Mouse (Mus musculus) liver, adult 2 months (tissue): ENCODE results near the gene Ube2j2. TPM values are rescaled to one million over a fixed set of nuclear protein-coding genes. Genes with fewer than 3 reads are reported as not detected.

Source experiments
- DNase-seq: peaks from one replicate; pipeline ENCODE4 v3.0.0-alpha.2; 2011; ENCODE audit warnings: low read depth, low spot score; ENCODE audit errors: extremely low read depth
- H3K27ac ChIP-seq: fragments of 200-500 bp; replicated peaks from 2 replicates; pipeline ENCODE4 v1.5.1; 2012; ENCODE audit warnings: low read depth, mild to moderate bottlenecking, control low read depth, inconsistent platforms, low read length; ENCODE audit not compliant: insufficient read depth
- H3K27me3 ChIP-seq: fragments of 200-500 bp; 2 replicates; pipeline ENCODE4 v1.6.1; 2012; ENCODE audit warnings: mild to moderate bottlenecking, moderate library complexity, low read length, inconsistent platforms; ENCODE audit not compliant: control insufficient read depth, insufficient read depth
- H3K36me3 ChIP-seq: fragments of 200-500 bp; 2 replicates; pipeline ENCODE4 v1.6.1; 2012; ENCODE audit warnings: low read length, inconsistent platforms; ENCODE audit not compliant: control insufficient read depth, insufficient read depth
- H3K4me1 ChIP-seq: fragments of 200-500 bp; 2 replicates; pipeline ENCODE4 v1.6.1; 2011; ENCODE audit warnings: low read length; ENCODE audit not compliant: control insufficient read depth, insufficient read depth
- H3K4me3 ChIP-seq: fragments of 200-500 bp; 2 replicates; pipeline ENCODE4 v1.5.1; 2011; ENCODE audit warnings: low read depth, mild to moderate bottlenecking, control low read depth, low read length, moderate library complexity; ENCODE audit not compliant: insufficient read depth
- H3K79me2 ChIP-seq: fragments of 200-500 bp; 2 replicates; pipeline ENCODE4 v1.6.1; 2012; ENCODE audit warnings: inconsistent platforms, mild to moderate bottlenecking, low read length, moderate library complexity; ENCODE audit not compliant: control insufficient read depth, insufficient read depth
- H3K9ac ChIP-seq: fragments of 200-500 bp; 2 replicates; pipeline ENCODE4 v1.6.1; 2012; ENCODE audit warnings: low read depth, mild to moderate bottlenecking, control low read depth, inconsistent platforms, low read length
- CTCF ChIP-seq: fragments of 200-500 bp; IDR thresholded peaks from 2 replicates; pipeline ENCODE4 v1.5.1; 2011; ENCODE audit warnings: low read depth, low read length, control low read depth
- POLR2A ChIP-seq: fragments of 200-500 bp; IDR thresholded peaks from 2 replicates; pipeline ENCODE4 v1.6.1; 2011; ENCODE audit warnings: low read length, control low read depth; ENCODE audit not compliant: insufficient read depth; ENCODE audit errors: extremely low read depth
- WGBS: fragments of 180-500 bp; shearing (Covaris S2); methylation state at CpG from one replicate; pipeline ENCODE4 v1.1.7; 2018; 5-methylcytosine and 5-hydroxymethylcytosine counted together
- polyA plus RNA-seq: library from polyadenylated mRNA; depleted of rRNA; stranded (reverse); fragments of >200 nt; gene quantifications from 2 replicates; pipeline ENCODE4 v1.2.3, GENCODE M21; 2012; rRNA removed
- total RNA-seq: library from RNA; depleted of rRNA; stranded (reverse); fragments of >200 nt; gene quantifications from 2 replicates; pipeline ENCODE4 v1.2.3, GENCODE M21; 2014; rRNA removed

The Ube2j2 gene
- total and polyA plus RNA-seq, 2 experiments: 21.6 to 46.1 TPM

GRCm38 (mm10) chr4:155993606-155994005 lies 50.0 kb downstream of the Ube2j2 start:
- peaks cover 14% of the 10 kb centered on the region; the same call in 1 of the 2 replicates for H3K79me2 ChIP-seq
- TF ChIP-seq POLR2A (no peak), CTCF (no peak)
- peaks cover 11% of the 10 kb centered on the region; the same call in 1 of the 2 replicates for H3K36me3 ChIP-seq
- no peaks in the 10 kb centered on the region for H3K27me3 ChIP-seq
- peak; percentile 15 for DNase-seq
- peak overlapping the region; percentile 76 for H3K4me3 ChIP-seq
- WGBS: 2% methylated on average over 15 of the region's 15 CpGs
- H3K27ac ChIP-seq: peak overlapping the region; percentile 91
- peak overlapping the region; percentile 87 for H3K9ac ChIP-seq
- H3K4me1 ChIP-seq: peaks cover 10% of the 10 kb centered on the region

DNA sequence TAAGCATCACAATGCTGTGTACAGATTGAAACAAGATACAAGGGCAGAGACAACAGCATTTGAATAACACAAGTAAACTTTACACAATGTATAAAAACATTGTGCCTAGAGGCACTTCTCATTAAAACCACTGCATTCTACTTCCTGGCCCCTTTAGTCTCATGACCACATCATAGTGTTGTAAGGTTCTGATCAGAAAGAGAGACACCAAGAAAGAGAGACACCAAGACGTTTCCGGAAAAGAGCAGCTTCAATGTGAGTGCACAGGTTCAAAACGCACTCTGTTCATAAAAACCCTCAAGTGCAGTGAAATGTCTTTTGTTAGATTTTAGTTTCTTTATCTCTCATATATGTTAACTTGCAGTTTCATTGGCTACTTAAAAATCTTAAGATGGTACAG lies 60.5 kb downstream of the Ube2j2 start:
- Histone ChIP-seq H3K79me2 (no peaks in the 10 kb centered on the region), H3K27ac (no peak overlapping the region), H3K4me3 (no peak overlapping the region), H3K27me3 (no peaks in the 10 kb centered on the region), H3K4me1 (no peaks in the 10 kb centered on the region), H3K9ac (no peak overlapping the region), H3K36me3 (peaks cover 74% of the 10 kb centered on the region)
- 94% methylated on average over 3 of the region's 3 CpGs for WGBS
- DNase-seq: no peak
- no peak for TF ChIP-seq CTCF
- no peak for TF ChIP-seq POLR2A

DNA sequence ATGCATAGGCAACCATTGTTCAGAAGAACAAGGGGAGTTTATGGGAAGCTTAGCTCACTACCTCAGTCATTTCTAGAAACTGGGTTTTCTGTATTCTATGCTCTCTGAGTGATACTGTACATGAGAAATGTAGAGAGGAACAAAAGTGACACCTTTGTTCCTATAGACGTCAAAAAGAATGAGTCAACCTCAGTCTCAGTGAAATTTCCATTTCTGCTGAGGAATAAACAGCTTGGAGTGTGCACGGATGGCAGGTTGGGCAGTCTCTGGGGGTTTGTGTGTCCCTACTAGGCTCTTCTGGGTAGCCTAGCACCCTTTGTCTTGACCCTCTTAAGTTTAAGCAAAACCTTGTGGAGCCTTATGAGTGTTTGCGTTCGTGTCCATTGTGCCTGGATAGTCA lies 64.7 kb downstream of the Ube2j2 start:
- TF ChIP-seq CTCF (no peak), POLR2A (no peak)
- no peaks in the 10 kb centered on the region for H3K79me2 ChIP-seq
- H3K9ac ChIP-seq: no peak overlapping the region
- DNase-seq: no peak
- no peaks in the 10 kb centered on the region for H3K27me3 ChIP-seq
- WGBS: 94% methylated on average over 4 of the region's 4 CpGs
- H3K4me3 ChIP-seq: no peak overlapping the region
- peaks cover 65% of the 10 kb centered on the region for H3K36me3 ChIP-seq
- H3K27ac ChIP-seq: no peak overlapping the region
- H3K4me1 ChIP-seq: no peaks in the 10 kb centered on the region

Other genes starting within 250 kb of the Ube2j2 start
- 0.37 and 0.54 TPM in 2 replicates for gene Fndc10, start 249.5 kb upstream of the Ube2j2 start, total RNA-seq
- 0.77 and 1.2 TPM in 2 replicates for gene Fndc10, start 249.5 kb upstream of the Ube2j2 start, polyA plus RNA-seq
- 99.5 and 108 TPM in 2 replicates for gene Ssu72, start 239.0 kb upstream of the Ube2j2 start, total RNA-seq
- 78.8 and 79.3 TPM in 2 replicates for gene Ssu72, start 239.0 kb upstream of the Ube2j2 start, polyA plus RNA-seq
- under 0.01 and 0.20 TPM in 2 replicates for gene Tmem240, start 209.0 kb upstream of the Ube2j2 start, total RNA-seq
- 0.07 and 0.20 TPM in 2 replicates for gene Tmem240, start 209.0 kb upstream of the Ube2j2 start, polyA plus RNA-seq
- 54.5 and 71.8 TPM in 2 replicates for gene Atad3a, start 182.7 kb upstream of the Ube2j2 start, total RNA-seq
- gene Atad3a, start 182.7 kb upstream of the Ube2j2 start, polyA plus RNA-seq: 83.0 and 129 TPM in 2 replicates
- 0.46 and 0.47 TPM in 2 replicates for gene Vwa1, start 169.1 kb upstream of the Ube2j2 start, total RNA-seq
- 0.32 and 0.56 TPM in 2 replicates for gene Vwa1, start 169.1 kb upstream of the Ube2j2 start, polyA plus RNA-seq
- gene Tmem88b, start 158.0 kb upstream of the Ube2j2 start, total RNA-seq: 0.74 and 0.87 TPM in 2 replicates
- gene Tmem88b, start 158.0 kb upstream of the Ube2j2 start, polyA plus RNA-seq: 1.3 and 1.9 TPM in 2 replicates
- not detected in 2 replicates for gene Ankrd65, start 153.4 kb upstream of the Ube2j2 start, total RNA-seq
- not detected in 2 replicates for gene Ankrd65, start 153.4 kb upstream of the Ube2j2 start, polyA plus RNA-seq
- 72.4 and 73.0 TPM in 2 replicates for gene Mrpl20, start 141.0 kb upstream of the Ube2j2 start, total RNA-seq
- 29.7 and 37.4 TPM in 2 replicates for gene Mrpl20, start 141.0 kb upstream of the Ube2j2 start, polyA plus RNA-seq
- 54.9 and 56.1 TPM in 2 replicates for gene Ccnl2, start 131.3 kb upstream of the Ube2j2 start, total RNA-seq
- 33.9 and 61.8 TPM in 2 replicates for gene Ccnl2, start 131.3 kb upstream of the Ube2j2 start, polyA plus RNA-seq
- gene Aurkaip1, start 112.6 kb upstream of the Ube2j2 start, total RNA-seq: 140 and 151 TPM in 2 replicates
- 141 and 154 TPM in 2 replicates for gene Aurkaip1, start 112.6 kb upstream of the Ube2j2 start, polyA plus RNA-seq
- gene Mxra8, start 104.2 kb upstream of the Ube2j2 start, total RNA-seq: 7.5 and 8.8 TPM in 2 replicates
- gene Mxra8, start 104.2 kb upstream of the Ube2j2 start, polyA plus RNA-seq: 15.4 and 17.2 TPM in 2 replicates
- 40.5 and 44.6 TPM in 2 replicates for gene Dvl1, start 96.4 kb upstream of the Ube2j2 start, total RNA-seq
- 101 and 162 TPM in 2 replicates for gene Dvl1, start 96.4 kb upstream of the Ube2j2 start, polyA plus RNA-seq
- 0.37 and 0.47 TPM in 2 replicates for gene Tas1r3, start 80.5 kb upstream of the Ube2j2 start, total RNA-seq
- gene Tas1r3, start 80.5 kb upstream of the Ube2j2 start, polyA plus RNA-seq: 0.12 and 0.35 TPM in 2 replicates
- 5.7 and 7.5 TPM in 2 replicates for gene Cptp, start 74.4 kb upstream of the Ube2j2 start, total RNA-seq
- 32.1 and 48.6 TPM in 2 replicates for gene Cptp, start 74.4 kb upstream of the Ube2j2 start, polyA plus RNA-seq
- 13.6 and 18.8 TPM in 2 replicates for gene Ints11, start 74.3 kb upstream of the Ube2j2 start, total RNA-seq
- 15.8 and 20.9 TPM in 2 replicates for gene Ints11, start 74.3 kb upstream of the Ube2j2 start, polyA plus RNA-seq
- 13.6 and 15.5 TPM in 2 replicates for gene Pusl1, start 52.0 kb upstream of the Ube2j2 start, total RNA-seq
- gene Pusl1, start 52.0 kb upstream of the Ube2j2 start, polyA plus RNA-seq: 33.5 and 35.0 TPM in 2 replicates
- gene Acap3, start 52.0 kb upstream of the Ube2j2 start, total RNA-seq: 2.5 and 3.4 TPM in 2 replicates
- 4.9 and 6.9 TPM in 2 replicates for gene Acap3, start 52.0 kb upstream of the Ube2j2 start, polyA plus RNA-seq
- 1.8 and 2.1 TPM in 2 replicates for gene C1qtnf12, start 18.5 kb downstream of the Ube2j2 start, total RNA-seq
- 2.6 and 3.3 TPM in 2 replicates for gene C1qtnf12, start 18.5 kb downstream of the Ube2j2 start, polyA plus RNA-seq
- 2.8 TPM in 2 replicates for gene B3galt6, start 48.8 kb downstream of the Ube2j2 start, total RNA-seq
- gene B3galt6, start 48.8 kb downstream of the Ube2j2 start, polyA plus RNA-seq: 2.5 and 2.6 TPM in 2 replicates
- gene Sdf4, start 49.0 kb downstream of the Ube2j2 start, total RNA-seq: 141 and 156 TPM in 2 replicates
- 34.9 and 37.2 TPM in 2 replicates for gene Sdf4, start 49.0 kb downstream of the Ube2j2 start, polyA plus RNA-seq
- gene Tnfrsf4, start 70.0 kb downstream of the Ube2j2 start, total RNA-seq: 0.65 and 0.67 TPM in 2 replicates
- 0.83 and 2.5 TPM in 2 replicates for gene Tnfrsf4, start 70.0 kb downstream of the Ube2j2 start, polyA plus RNA-seq
- gene Tnfrsf18, start 82.3 kb downstream of the Ube2j2 start, total RNA-seq: 0.94 TPM in 1 of 2 replicates, not detected in the other
- 0.41 and 0.81 TPM in 2 replicates for gene Tnfrsf18, start 82.3 kb downstream of the Ube2j2 start, polyA plus RNA-seq
- gene Ttll10, start 115.6 kb downstream of the Ube2j2 start, total RNA-seq: 0.37 TPM in 1 of 2 replicates, not detected in the other
- gene Ttll10, start 115.6 kb downstream of the Ube2j2 start, polyA plus RNA-seq: 0.11 and 0.12 TPM in 2 replicates
- gene 9430015G10Rik, start 166.2 kb downstream of the Ube2j2 start, total RNA-seq: 3.8 and 4.5 TPM in 2 replicates
- 3.7 and 9.1 TPM in 2 replicates for gene 9430015G10Rik, start 166.2 kb downstream of the Ube2j2 start, polyA plus RNA-seq
- not detected in 2 replicates for gene Rnf223, start 186.7 kb downstream of the Ube2j2 start, total RNA-seq
- 0.17 TPM in 1 of 2 replicates, not detected in the other for gene Rnf223, start 186.7 kb downstream of the Ube2j2 start, polyA plus RNA-seq